Mouse (Mus musculus) hindbrain, embryonic 10.5 days (tissue): ENCODE results near the gene Dnal1. TPM values are rescaled to one million over a fixed set of nuclear protein-coding genes. Genes with fewer than 3 reads are reported as not detected.

Experiments used
- DNase-seq: peaks from one replicate; pipeline ENCODE4 v3.0.0-alpha.2; 2017; ENCODE audit warnings: low spot score
- H3K27ac ChIP-seq: fragments of 300-500 bp; sonication (generic); 2 replicates; pipeline ENCODE4 v1.5.1; 2016; ENCODE audit warnings: mild to moderate bottlenecking, moderate library complexity
- H3K27me3 ChIP-seq: fragments of 300-500 bp; sonication (generic); 2 replicates; pipeline ENCODE4 v1.6.1; 2016; ENCODE audit warnings: mild to moderate bottlenecking; ENCODE audit not compliant: poor library complexity, insufficient read depth, severe bottlenecking
- H3K36me3 ChIP-seq: fragments of 300-500 bp; sonication (generic); 2 replicates; pipeline ENCODE4 v1.6.1; 2016; ENCODE audit warnings: mild to moderate bottlenecking, moderate library complexity
- H3K4me1 ChIP-seq: fragments of 300-500 bp; sonication (generic); replicated peaks from 2 replicates; pipeline ENCODE4 v1.6.1; 2016; ENCODE audit warnings: mild to moderate bottlenecking
- H3K4me3 ChIP-seq: fragments of 300-500 bp; sonication (generic); 2 replicates; pipeline ENCODE4 v1.5.1; 2016; ENCODE audit warnings: mild to moderate bottlenecking, moderate library complexity
- H3K9me3 ChIP-seq: fragments of 300-500 bp; sonication (generic); 2 replicates; pipeline ENCODE4 v1.6.1; 2016; ENCODE audit warnings: mild to moderate bottlenecking, moderate library complexity
- WGBS: fragments of 180-500 bp; shearing (Covaris S2); methylation state at CpG from one replicate; pipeline ENCODE4 v1.1.7; 2016; 5-methylcytosine and 5-hydroxymethylcytosine counted together
- polyA plus RNA-seq: library from polyadenylated mRNA; unstranded; fragments of >200 nt; fragmentation: Nextera tagmentation; extraction: Ambion mirVana; gene quantifications from 2 replicates; pipeline ENCODE4 v1.2.1, GENCODE M21; 2016

Dnal1 gene
- polyA plus RNA-seq, 1 experiment from 2014 or later = 4.9 TPM

- Histone ChIP-seq H3K4me1 (peaks cover 93% of the 10 kb centered on the region), H3K4me3 (peak overlapping the region; percentile 83), H3K27me3 (no peaks in the 10 kb centered on the region), H3K27ac (peak overlapping the region; percentile 94), H3K9me3 (no peaks in the 10 kb centered on the region), H3K36me3 (no peaks in the 10 kb centered on the region)
- DNase-seq = peak; percentile 93
- 0% methylated on average over 49 of the region's 49 CpGs for WGBS
Measured at GRCm38 (mm10) chr12:84193642-84194399, 79.7 kb downstream of the Dnal1 start.

- Histone ChIP-seq H3K4me3 (peak overlapping the region; percentile 83), H3K27ac (peak overlapping the region; percentile 94), H3K36me3 (no peaks in the 10 kb centered on the region), H3K27me3 (no peaks in the 10 kb centered on the region), H3K4me1 (peaks cover 91% of the 10 kb centered on the region), H3K9me3 (no peaks in the 10 kb centered on the region)
- WGBS = 4% methylated on average over 13 of the region's 13 CpGs
- no peak for DNase-seq
Measured at GRCm38 (mm10) chr12:84194400-84195109, 80.4 kb downstream of the Dnal1 start.

- Histone ChIP-seq H3K9me3 (no peaks in the 10 kb centered on the region), H3K27me3 (no peaks in the 10 kb centered on the region), H3K36me3 (no peaks in the 10 kb centered on the region), H3K4me1 (peaks cover 85% of the 10 kb centered on the region), H3K27ac (no peak overlapping the region; the same call in 1 of the 2 replicates), H3K4me3 (no peak overlapping the region; the same call in 1 of the 2 replicates)
- DNase-seq = no peak
- 53% methylated on average over 6 of the region's 6 CpGs for WGBS
Measured at GRCm38 (mm10) chr12:84195195-84195594, 81.0 kb downstream of the Dnal1 start.

Other genes with a start within 250 kb of the Dnal1 start
- 27.8 and 39.1 TPM in 2 replicates for gene Numb, start 192.4 kb upstream of the Dnal1 start, polyA plus RNA-seq
- gene Riox1, start 163.8 kb upstream of the Dnal1 start, polyA plus RNA-seq = 16.8 and 17.6 TPM in 2 replicates
- gene Heatr4, start 129.5 kb upstream of the Dnal1 start, polyA plus RNA-seq = not detected in 2 replicates
- gene Acot2, start 126.5 kb upstream of the Dnal1 start, polyA plus RNA-seq = 15.5 and 20.0 TPM in 2 replicates
- 39.8 and 45.3 TPM in 2 replicates for gene Acot1, start 104.9 kb upstream of the Dnal1 start, polyA plus RNA-seq
- 0.08 and 0.14 TPM in 2 replicates for gene Acot4, start 76.0 kb upstream of the Dnal1 start, polyA plus RNA-seq
- not detected in 2 replicates for gene Gm49366, start 75.4 kb upstream of the Dnal1 start, polyA plus RNA-seq
- 0.19 and 0.25 TPM in 2 replicates for gene Acot3, start 62.2 kb upstream of the Dnal1 start, polyA plus RNA-seq
- 0.12 TPM in 1 of 2 replicates, not detected in the other for gene Acot5, start 45.0 kb upstream of the Dnal1 start, polyA plus RNA-seq
- 0.77 and 0.97 TPM in 2 replicates for gene Acot6, start 13.7 kb upstream of the Dnal1 start, polyA plus RNA-seq
- gene Pnma1, start 34.1 kb downstream of the Dnal1 start, polyA plus RNA-seq = 3.1 and 3.6 TPM in 2 replicates
- gene Elmsan1, start 104.5 kb downstream of the Dnal1 start, polyA plus RNA-seq = 6.5 and 8.2 TPM in 2 replicates
- 16.4 and 18.8 TPM in 2 replicates for gene Ptgr2, start 170.9 kb downstream of the Dnal1 start, polyA plus RNA-seq
- 106 and 120 TPM in 2 replicates for gene Zfp410, start 202.5 kb downstream of the Dnal1 start, polyA plus RNA-seq
- 46.5 and 48.9 TPM in 2 replicates for gene Coq6, start 247.3 kb downstream of the Dnal1 start, polyA plus RNA-seq
- gene Fam161b, start 247.5 kb downstream of the Dnal1 start, polyA plus RNA-seq = 6.8 and 10.7 TPM in 2 replicates